28 mouse cellular contexts compared by ENCODE assay signal in the genomic region with DNA sequence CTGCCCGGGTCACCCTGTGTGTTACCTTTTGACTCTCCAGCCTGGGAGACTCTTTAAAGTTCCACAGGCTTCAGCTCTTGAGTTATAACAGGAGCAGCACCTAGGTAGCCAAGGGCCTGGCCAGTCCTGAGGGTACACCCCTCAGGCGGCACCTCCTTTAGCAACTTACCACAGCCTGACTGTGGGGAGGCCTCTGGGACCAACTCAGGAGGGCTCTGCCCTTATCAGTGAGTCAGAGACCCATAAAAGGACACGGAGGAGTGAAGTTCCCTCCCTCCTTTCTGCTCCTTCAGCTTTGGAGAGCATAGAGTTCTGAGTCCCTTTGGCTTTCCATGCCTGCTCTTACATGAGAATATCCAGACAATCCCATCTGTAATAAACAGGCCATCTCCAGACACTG.
DNase-seq lines count a peak whose midpoint lies in the region; ATAC-seq and TF ChIP-seq lines count a peak whose summit lies in the region.
"Had no signal": no experiment of that assay in that cellular context is flagged by ENCODE, and none has a peak within 500 bp of the region (broad histone marks: within the 10 kb centered on the region; RNA-seq: fewer than 3 reads in every experiment).

No protein-coding gene starts in this region.

- H3K36me3 ChIP-seq in heart, embryonic 13.5 days = no peaks in the 10 kb centered on the region
- no peaks in the 10 kb centered on the region for H3K36me3 ChIP-seq in kidney, adult 2 months (ENCODE audit: control insufficient read depth, insufficient read depth, low read length)
- no peaks in the 10 kb centered on the region for H3K36me3 ChIP-seq in kidney, embryonic 15.5 days
- no peaks in the 10 kb centered on the region for H3K36me3 ChIP-seq in embryonic facial prominence, embryonic 10.5 days (replicated peaks)
- H3K36me3 ChIP-seq in intestine, embryonic 16.5 days (ENCODE audit: control insufficient read depth, insufficient read depth, low read length) = no peaks in the 10 kb centered on the region
- H3K36me3 ChIP-seq: embryonic facial prominence, embryonic 13.5 days; forebrain, embryonic 10.5 days; forebrain, embryonic 15.5 days; hindbrain, embryonic 10.5 days; hindbrain, embryonic 15.5 days; liver, embryonic 15.5 days had no signal

- no peak for DNase-seq in heart, adult 9 months (ENCODE audit: low spot score in 2 of 2)
- DNase-seq in kidney, adult 2 months = peak; percentile 9
- no peak for DNase-seq in embryonic facial prominence, embryonic 10.5 days (ENCODE audit: low spot score)
- no peak for DNase-seq in layer of hippocampus, adult 9-11 months
- DNase-seq: cerebellum, adult 11 months; cerebellum, adult 9-10 months; embryo, embryonic 11 days; gastrocnemius, postnatal 25 days; heart, adult 11 months; kidney, postnatal 36 days; lung, embryonic 14.5 days; lung, postnatal 36 days; right cerebral cortex, postnatal 25 days; thymus, adult 2 months; thymus, postnatal 4 days had no signal

- WGBS in heart, embryonic 13.5 days = 17% methylated on average over 3 of the region's 3 CpGs
- WGBS in kidney, adult 2 months = 43% methylated on average over 3 of the region's 3 CpGs
- WGBS in kidney, embryonic 15.5 days = 29% methylated on average over 3 of the region's 3 CpGs
- WGBS in embryonic facial prominence, embryonic 10.5 days = 49% methylated on average over 3 of the region's 3 CpGs
- WGBS in intestine, embryonic 16.5 days = 36% methylated on average over 3 of the region's 3 CpGs

- ATAC-seq in heart, embryonic 13.5 days (ENCODE audit: extremely low read depth, insufficient number of reproducible peaks, low FRiP score, low TSS enrichment) = peak; percentile 51; the same call in 1 of the 2 replicates
- ATAC-seq in kidney, embryonic 15.5 days (replicated peaks; ENCODE audit: low FRiP score) = no peak
- ATAC-seq in intestine, embryonic 16.5 days = peak; percentile 68
- ATAC-seq: CD4-positive, CD25-positive, alpha-beta regulatory T cell, adult 4 months; forebrain, embryonic 15.5 days; inflammation-experienced regulatory T-cells, adult 6 months; midbrain, embryonic 16.5 days had no signal

- no peak overlapping the region for H3K9ac ChIP-seq in heart, embryonic 13.5 days
- no peak overlapping the region for H3K9ac ChIP-seq in kidney, embryonic 15.5 days
- H3K9ac ChIP-seq in intestine, embryonic 16.5 days (ENCODE audit: low read depth, low read length) = no peak overlapping the region
- H3K9ac ChIP-seq: embryonic facial prominence, embryonic 13.5 days; forebrain, embryonic 15.5 days; hindbrain, embryonic 15.5 days; liver, embryonic 15.5 days; lung, embryonic 14.5 days had no signal

- no peaks in the 10 kb centered on the region; the same call in 1 of the 2 replicates for H3K27me3 ChIP-seq in heart, embryonic 13.5 days (replicated peaks)
- no peaks in the 10 kb centered on the region for H3K27me3 ChIP-seq in kidney, adult 2 months (replicated peaks; ENCODE audit: control insufficient read depth, insufficient read depth, low read length)
- H3K27me3 ChIP-seq in kidney, embryonic 15.5 days = peaks cover 7% of the 10 kb centered on the region; the same call in 1 of the 2 replicates
- H3K27me3 ChIP-seq in embryonic facial prominence, embryonic 10.5 days (replicated peaks; ENCODE audit: low read depth, poor library complexity, severe bottlenecking) = peaks cover 5% of the 10 kb centered on the region; the same call in 1 of the 2 replicates
- H3K27me3 ChIP-seq in intestine, embryonic 16.5 days (replicated peaks; ENCODE audit: control insufficient read depth, insufficient read depth, low read length) = no peaks in the 10 kb centered on the region
- H3K27me3 ChIP-seq: embryonic facial prominence, embryonic 13.5 days; liver, embryonic 15.5 days had no signal

- H3K4me2 ChIP-seq in heart, embryonic 13.5 days = no peak overlapping the region
- H3K4me2 ChIP-seq in kidney, embryonic 15.5 days = no peak overlapping the region
- no peak overlapping the region for H3K4me2 ChIP-seq in intestine, embryonic 16.5 days (ENCODE audit: low read depth, low read length)
- H3K4me2 ChIP-seq: embryonic facial prominence, embryonic 13.5 days; forebrain, embryonic 15.5 days; hindbrain, embryonic 15.5 days; liver, embryonic 15.5 days; lung, embryonic 14.5 days; midbrain, embryonic 11.5 days had no signal

- no peak overlapping the region for H3K4me3 ChIP-seq in heart, embryonic 13.5 days
- no peak overlapping the region for H3K4me3 ChIP-seq in kidney, adult 2 months (ENCODE audit: insufficient read depth, low read depth, low read length)
- no peak overlapping the region for H3K4me3 ChIP-seq in kidney, embryonic 15.5 days (replicated peaks)
- H3K4me3 ChIP-seq in embryonic facial prominence, embryonic 10.5 days = no peak overlapping the region
- no peak overlapping the region for H3K4me3 ChIP-seq in intestine, embryonic 16.5 days (ENCODE audit: low read length)
- H3K4me3 ChIP-seq: embryonic facial prominence, embryonic 13.5 days; forebrain, embryonic 10.5 days; forebrain, embryonic 15.5 days; hindbrain, embryonic 10.5 days; hindbrain, embryonic 15.5 days; liver, embryonic 15.5 days had no signal

- H3K27ac ChIP-seq in heart, embryonic 13.5 days (replicated peaks) = peak overlapping the region; percentile 68
- H3K27ac ChIP-seq in kidney, adult 2 months (ENCODE audit: insufficient read depth, low read depth, low read length) = no peak overlapping the region
- H3K27ac ChIP-seq in kidney, embryonic 15.5 days = no peak overlapping the region
- H3K27ac ChIP-seq in embryonic facial prominence, embryonic 10.5 days (replicated peaks) = peak overlapping the region; percentile 63; the same call in 1 of the 2 replicates
- H3K27ac ChIP-seq in intestine, embryonic 16.5 days (ENCODE audit: low read length) = no peak overlapping the region
- H3K27ac ChIP-seq: embryonic facial prominence, embryonic 13.5 days; forebrain, embryonic 10.5 days; forebrain, embryonic 15.5 days; hindbrain, embryonic 15.5 days; liver, embryonic 15.5 days had no signal

- no peak for TF ChIP-seq CTCF in kidney, adult 2 months (conservative IDR thresholded peaks at IDR 0.05; ENCODE audit: insufficient read depth, insufficient read length, low read depth, low read length)

- no peak for TF ChIP-seq POLR2A in kidney, adult 2 months (IDR thresholded peaks at IDR 0.05; ENCODE audit: low read depth, low read length)

- H3K9me3 ChIP-seq in heart, embryonic 13.5 days = no peaks in the 10 kb centered on the region
- H3K9me3 ChIP-seq in kidney, embryonic 15.5 days (replicated peaks) = no peaks in the 10 kb centered on the region
- H3K9me3 ChIP-seq in embryonic facial prominence, embryonic 10.5 days = no peaks in the 10 kb centered on the region
- H3K9me3 ChIP-seq in intestine, embryonic 16.5 days (ENCODE audit: control insufficient read depth, low read length) = no peaks in the 10 kb centered on the region
- H3K9me3 ChIP-seq: embryonic facial prominence, embryonic 13.5 days; forebrain, embryonic 10.5 days; forebrain, embryonic 15.5 days; hindbrain, embryonic 10.5 days; hindbrain, embryonic 15.5 days; liver, embryonic 15.5 days had no signal

- H3K4me1 ChIP-seq in heart, embryonic 13.5 days = peaks cover 35% of the 10 kb centered on the region
- no peaks in the 10 kb centered on the region for H3K4me1 ChIP-seq in kidney, adult 2 months (ENCODE audit: control insufficient read depth, insufficient read depth, low read length)
- H3K4me1 ChIP-seq in kidney, embryonic 15.5 days = 0 out of 2 replicates have a peak, but pooled peaks cover 5% of the 10 kb centered on the region
- H3K4me1 ChIP-seq in embryonic facial prominence, embryonic 10.5 days = peaks cover 36% of the 10 kb centered on the region
- H3K4me1 ChIP-seq in intestine, embryonic 16.5 days (ENCODE audit: control insufficient read depth, insufficient read depth, low read length) = no peaks in the 10 kb centered on the region; the same call in 1 of the 2 replicates
- H3K4me1 ChIP-seq: liver, embryonic 15.5 days had no signal

Comparison
In these comparisons a context has a peak if more than half of its experiments do, and no peak if none do; other contexts are left out.
1. H3K27ac ChIP-seq: peak in heart, embryonic 13.5 days (single experiment) and embryonic facial prominence, embryonic 10.5 days (single experiment); none in kidney, adult 2 months (single experiment), kidney, embryonic 15.5 days (single experiment) and intestine, embryonic 16.5 days (single experiment).